Mouse (Mus musculus) erythroblast, embryonic 14.5 days (primary cell): Measurements from ENCODE around the gene Elf2.

Experiments used
- GATA1 ChIP-seq: IDR thresholded peaks from 2 replicates; pipeline ENCODE4 v1.6.1; 2012; ENCODE audit warnings: low read length, inconsistent platforms, mixed read lengths
- TAL1 ChIP-seq: IDR thresholded peaks from 3 replicates; pipeline ENCODE4 v1.6.1; 2012; ENCODE audit warnings: low read length, inconsistent platforms, mixed read lengths

- TF ChIP-seq GATA1 = no peak
- TF ChIP-seq TAL1 = no peak
Observed at GRCm38 (mm10) chr3:51316876-51317275, 23.6 kb downstream of the Elf2 start.
